15 mouse cellular contexts compared by ENCODE assay signal in the genomic region with DNA sequence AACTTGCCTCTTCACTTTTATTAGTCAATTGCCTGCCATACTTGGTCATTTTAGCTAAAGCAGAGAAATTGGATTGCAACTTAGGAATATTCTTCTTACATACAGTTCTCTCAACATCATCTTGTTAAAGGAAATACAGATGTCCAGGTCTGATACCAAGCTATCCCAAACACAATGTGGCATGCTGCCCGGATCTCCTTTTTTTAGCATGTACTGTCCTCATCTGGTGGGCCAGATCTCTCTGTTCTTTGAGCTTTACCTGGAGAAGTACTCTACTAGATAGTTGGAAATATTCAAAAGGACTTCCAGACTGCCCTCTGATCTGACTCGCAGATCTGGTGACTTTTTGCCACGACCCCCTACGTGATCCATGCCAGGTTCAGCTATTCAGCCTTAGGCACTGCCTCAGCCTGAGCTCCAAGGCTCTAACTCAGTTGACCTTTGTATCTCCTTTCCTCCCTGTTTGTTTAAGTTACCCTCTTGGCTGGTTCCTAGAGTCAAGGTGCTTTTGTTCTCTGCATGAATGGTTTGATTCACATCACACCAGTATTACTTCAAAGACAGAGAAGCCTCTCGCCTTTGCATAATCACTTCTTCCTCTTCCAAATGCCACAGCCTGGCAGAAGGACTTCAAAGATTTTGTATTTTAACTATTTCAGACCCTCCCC.
DNase-seq lines count a peak whose midpoint lies in the region; ATAC-seq lines count a peak whose summit lies in the region.
"Had no signal": no experiment of that assay in that cellular context is flagged by ENCODE, and none has a peak within 500 bp of the region (broad histone marks: within the 10 kb centered on the region; RNA-seq: fewer than 3 reads in every experiment).

No protein-coding gene starts in this region.

- H3K4me1 ChIP-seq in hindbrain, embryonic 10.5 days (replicated peaks), result peaks cover 42% of the 10 kb centered on the region
- H3K4me1 ChIP-seq in hindbrain, embryonic 14.5 days (replicated peaks; ENCODE audit: control insufficient read depth, insufficient read depth, low read length), result 0 out of 2 replicates have a peak, but pooled peaks cover 12% of the 10 kb centered on the region

- no peaks in the 10 kb centered on the region for H3K9me3 ChIP-seq in hindbrain, embryonic 10.5 days
- no peaks in the 10 kb centered on the region for H3K9me3 ChIP-seq in hindbrain, embryonic 14.5 days (ENCODE audit: control insufficient read depth, low read length)
- H3K9me3 ChIP-seq: liver, embryonic 12.5 days had no signal

- no peaks in the 10 kb centered on the region for H3K27me3 ChIP-seq in hindbrain, embryonic 10.5 days (ENCODE audit: insufficient read depth, poor library complexity, severe bottlenecking)
- H3K27me3 ChIP-seq in hindbrain, embryonic 14.5 days (ENCODE audit: control insufficient read depth, insufficient read depth, low read length), result no peaks in the 10 kb centered on the region
- H3K27me3 ChIP-seq: liver, embryonic 12.5 days had no signal

- no peak overlapping the region for H3K4me2 ChIP-seq in hindbrain, embryonic 14.5 days (replicated peaks)
- H3K4me2 ChIP-seq: liver, embryonic 12.5 days had no signal

- 0 out of 2 replicates have a peak overlapping the region, but pooled peaks have one; percentile 31 for H3K27ac ChIP-seq in hindbrain, embryonic 10.5 days
- no peak overlapping the region for H3K27ac ChIP-seq in hindbrain, embryonic 14.5 days
- H3K27ac ChIP-seq: liver, embryonic 12.5 days had no signal

- H3K4me3 ChIP-seq in hindbrain, embryonic 10.5 days, result no peak overlapping the region
- no peak overlapping the region for H3K4me3 ChIP-seq in hindbrain, embryonic 14.5 days (replicated peaks; ENCODE audit: low read length)
- H3K4me3 ChIP-seq: liver, embryonic 12.5 days had no signal

- WGBS in hindbrain, embryonic 10.5 days, result 22% methylated on average over 5 of the region's 5 CpGs
- WGBS in hindbrain, embryonic 14.5 days, result 24% methylated on average over 5 of the region's 5 CpGs

- DNase-seq in hindbrain, embryonic 10.5 days (ENCODE audit: low spot score), result no peak
- DNase-seq in hindbrain, embryonic 14.5 days (ENCODE audit: low spot score), result no peak
- DNase-seq in ES-CJ7 (ENCODE audit: low read depth, low spot score), result peak; percentile 62
- peak; percentile 40 for DNase-seq in embryo, embryonic 10.5 days (ENCODE audit: low spot score)
- DNase-seq in lung, postnatal 14 days, result peak; percentile 41
- no peak for DNase-seq in spleen, postnatal 10 days (ENCODE audit: low spot score in 2 of 2)
- DNase-seq in spleen, postnatal 14 days (ENCODE audit: low spot score in 2 of 2), result no peak
- DNase-seq: B cell, adult 2 months; cerebellum, postnatal 25 days; heart, postnatal 10 days; kidney, postnatal 4 days; right cerebral cortex, postnatal 4 days had no signal

- H3K36me3 ChIP-seq in hindbrain, embryonic 10.5 days, result no peaks in the 10 kb centered on the region
- no peaks in the 10 kb centered on the region for H3K36me3 ChIP-seq in hindbrain, embryonic 14.5 days (replicated peaks; ENCODE audit: control insufficient read depth, insufficient read depth)
- H3K36me3 ChIP-seq: liver, embryonic 12.5 days had no signal

- H3K9ac ChIP-seq in hindbrain, embryonic 14.5 days, result no peak overlapping the region
- H3K9ac ChIP-seq: liver, embryonic 12.5 days had no signal

- ATAC-seq in hindbrain, embryonic 14.5 days (ENCODE audit: low FRiP score), result no peak
- ATAC-seq in cerebellum, adult (ENCODE audit: insufficient number of reproducible peaks, low FRiP score, low TSS enrichment), result no peak
- ATAC-seq: forebrain, embryonic 16.5 days; liver, embryonic 12.5 days had no signal

Comparison
In these comparisons a context has a peak if more than half of its experiments do, and no peak if none do; other contexts are left out.
1. DNase-seq: peak in ES-CJ7 (single experiment), embryo, embryonic 10.5 days (single experiment) and lung, postnatal 14 days (single experiment); none in hindbrain, embryonic 10.5 days (single experiment), hindbrain, embryonic 14.5 days (single experiment), spleen, postnatal 10 days (0 of 2) and spleen, postnatal 14 days (0 of 2).